Mouse (Mus musculus) subcutaneous adipose tissue, adult 2 months (tissue): Measurements from ENCODE around the gene Ceacam18. TPM values are rescaled to one million over a fixed set of nuclear protein-coding genes. Genes with fewer than 3 reads are reported as not detected.

Experiments
- polyA plus RNA-seq: library from polyadenylated mRNA; depleted of rRNA; stranded (reverse); fragments of >200 nt; gene quantifications from 2 replicates; pipeline ENCODE4 v1.2.3, GENCODE M21; 2012; ENCODE audit warnings: low replicate concordance; rRNA removed

Ceacam18 gene
- not detected in 2 replicates for polyA plus RNA-seq

GRCm38 (mm10) chr7:43634500-43634899 lies at the start of gene Ceacam18:
Ceacam18 (plus strand) TSS chr7:43634707.

DNA sequence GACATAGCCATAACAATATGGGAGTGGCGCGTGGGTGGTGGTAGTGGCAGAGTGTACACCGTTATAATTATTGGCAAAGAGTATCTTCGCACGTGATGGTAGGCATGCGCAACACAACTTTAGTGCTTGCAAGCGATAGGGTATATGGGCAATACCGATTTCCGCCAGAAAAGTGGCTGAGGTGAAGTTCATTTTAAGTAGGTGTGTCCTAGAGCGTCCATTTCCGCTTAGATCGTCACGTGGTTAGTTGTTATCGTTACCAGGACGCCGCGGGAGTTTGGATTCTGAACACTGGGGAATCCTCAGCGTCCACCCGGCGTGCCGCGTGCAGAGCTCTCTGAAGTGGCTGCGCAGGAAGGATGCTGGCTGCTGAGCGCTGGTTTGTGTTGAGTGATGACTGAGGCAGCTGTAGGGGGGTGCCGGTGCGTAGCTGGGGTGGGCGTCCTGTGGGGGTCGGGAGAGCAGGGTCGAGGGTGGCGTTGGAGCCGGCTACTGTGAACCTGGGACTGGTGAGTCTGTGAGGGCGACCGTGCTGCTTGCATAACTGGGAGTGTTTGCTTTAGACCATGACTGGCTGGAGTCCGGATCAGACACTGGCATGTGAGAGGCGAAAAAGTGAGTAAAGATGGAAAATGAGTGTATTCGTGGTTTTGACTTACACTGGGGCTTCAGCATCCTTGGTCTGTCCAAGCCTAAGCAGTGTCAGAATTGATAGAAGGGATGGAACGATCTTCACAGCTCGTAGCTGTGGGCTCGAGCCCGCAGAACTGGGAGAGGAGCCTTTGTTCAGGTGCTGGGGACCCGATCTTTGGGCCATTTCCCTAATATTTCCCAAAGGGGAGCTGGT lies 27.4 kb upstream of the Ceacam18 start, which contains the start of gene Zfp819:
Gene Zfp819 (plus strand): TSS at position 274 of the 847 bp plus-strand sequence.

DNA sequence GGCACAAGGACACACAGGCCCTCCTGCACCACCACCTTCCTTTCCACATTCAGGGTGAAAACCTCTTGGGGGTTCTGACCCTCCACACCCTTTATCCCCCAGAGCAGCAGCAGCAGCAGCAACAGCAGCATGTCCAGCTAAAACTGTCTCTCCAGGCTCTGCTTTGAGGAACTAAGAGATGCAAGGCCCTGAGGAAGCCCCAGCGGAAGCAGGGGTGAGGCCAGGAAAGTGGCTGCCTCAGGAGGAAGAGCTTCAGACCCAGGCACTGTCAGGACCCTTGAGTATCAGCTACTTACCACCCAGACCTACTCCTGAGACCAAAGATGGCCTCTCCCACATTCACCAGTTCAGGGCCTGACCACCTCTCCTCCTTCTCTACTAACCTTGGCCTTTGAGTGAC lies 25.5 kb downstream of the Ceacam18 start, which contains the start of gene Siglece:
Gene Siglece (minus strand): TSS at position 160 of the 400 bp plus-strand sequence.

DNA sequence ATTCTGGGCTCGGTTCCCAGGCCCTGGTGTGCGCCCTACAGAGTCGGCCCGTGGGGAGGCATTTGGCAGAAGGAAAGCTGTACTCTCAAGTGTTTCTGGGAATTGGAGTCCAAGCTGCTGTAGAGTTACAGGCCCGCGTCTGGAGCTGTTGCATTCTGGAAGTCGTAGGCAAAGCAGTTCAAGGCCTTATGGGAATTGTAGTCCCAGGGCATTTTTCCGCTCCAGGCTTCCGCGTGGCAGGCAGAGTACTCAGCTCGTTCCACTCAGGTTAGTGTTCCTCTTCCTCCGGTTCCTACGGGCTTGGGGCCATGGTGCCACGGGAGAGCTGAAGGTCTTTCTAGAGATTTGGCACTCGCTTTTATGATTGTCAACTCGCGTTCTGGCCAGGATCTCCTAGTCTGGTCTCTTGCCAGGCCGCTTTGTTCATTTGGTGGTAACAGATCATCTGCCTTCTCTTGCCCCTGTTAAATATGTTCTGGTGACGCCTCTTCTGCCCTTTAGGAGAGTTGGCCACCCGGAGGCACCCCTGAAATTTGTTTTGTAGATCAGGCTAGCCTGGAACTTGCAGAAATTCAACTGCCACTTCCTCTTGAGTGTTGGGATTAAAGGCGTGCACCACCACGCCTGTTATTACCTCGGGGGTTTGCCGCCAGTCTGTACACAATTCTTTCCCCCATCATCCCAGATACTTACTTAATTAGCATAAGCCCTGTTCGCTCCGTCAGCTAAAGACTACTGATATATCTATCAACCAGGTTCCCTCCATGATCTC lies 37.5 kb downstream of the Ceacam18 start, which contains the start of gene Ctu1:
Gene Ctu1 (plus strand): TSS at position 208 of the 772 bp plus-strand sequence.

DNA sequence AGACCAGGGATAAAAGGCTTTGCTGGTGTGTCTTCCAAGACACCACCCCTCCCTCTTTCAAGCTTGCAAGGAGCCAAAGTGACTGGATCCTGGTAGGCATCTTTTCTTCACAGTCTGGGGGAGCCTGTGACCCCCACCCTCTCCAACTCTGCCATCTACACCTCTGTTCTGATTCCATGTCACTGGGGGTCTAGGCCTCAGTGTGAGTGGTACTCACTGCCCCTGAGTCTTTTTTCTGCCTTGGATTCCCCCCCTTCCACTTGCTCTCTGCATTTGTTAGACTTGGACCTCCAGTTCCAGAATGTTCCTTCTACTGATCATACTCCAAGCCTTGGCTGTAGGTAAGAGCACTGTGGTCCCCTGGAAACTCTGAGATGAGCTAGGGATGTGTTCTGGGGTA lies 55.6 kb downstream of the Ceacam18 start, which contains the start of gene Klk14:
Gene Klk14 (plus strand): TSS at position 301 of the 400 bp plus-strand sequence.

Other genes starting within 250 kb of the Ceacam18 start
- 2.5 and 6.0 TPM in 2 replicates for gene Siglecg, start 226.5 kb upstream of the Ceacam18 start, polyA plus RNA-seq
- gene Lim2, start 207.0 kb upstream of the Ceacam18 start, polyA plus RNA-seq, result not detected in 2 replicates
- 7.3 and 21.1 TPM in 2 replicates for gene Nkg7, start 197.6 kb upstream of the Ceacam18 start, polyA plus RNA-seq
- not detected in 2 replicates for gene Cldnd2, start 193.9 kb upstream of the Ceacam18 start, polyA plus RNA-seq
- 222 and 365 TPM in 2 replicates for gene Etfb, start 190.6 kb upstream of the Ceacam18 start, polyA plus RNA-seq
- 4.5 and 4.8 TPM in 2 replicates for gene Gm45233, start 190.6 kb upstream of the Ceacam18 start, polyA plus RNA-seq
- gene Vsig10l, start 171.6 kb upstream of the Ceacam18 start, polyA plus RNA-seq, result 8.1 and 9.4 TPM in 2 replicates
- 4.6 and 8.8 TPM in 2 replicates for gene Iglon5, start 144.6 kb upstream of the Ceacam18 start, polyA plus RNA-seq
- not detected in 2 replicates for gene 4931406B18Rik, start 128.8 kb upstream of the Ceacam18 start, polyA plus RNA-seq
- 12.5 and 12.7 TPM in 2 replicates for gene Cd33, start 90.3 kb upstream of the Ceacam18 start, polyA plus RNA-seq
- 1.6 and 2.8 TPM in 2 replicates for gene Zfp658, start 72.5 kb upstream of the Ceacam18 start, polyA plus RNA-seq
- gene Zfp719, start 55.1 kb upstream of the Ceacam18 start, polyA plus RNA-seq, result 2.0 and 4.1 TPM in 2 replicates
- 0.24 TPM in 1 of 2 replicates, not detected in the other for gene Zfp819, start 27.5 kb upstream of the Ceacam18 start, polyA plus RNA-seq
- gene Siglece, start 25.5 kb downstream of the Ceacam18 start, polyA plus RNA-seq, result 3.0 and 8.5 TPM in 2 replicates
- gene Ctu1, start 37.3 kb downstream of the Ceacam18 start, polyA plus RNA-seq, result 7.1 and 16.3 TPM in 2 replicates
- 0.11 and 0.13 TPM in 2 replicates for gene Klk14, start 55.7 kb downstream of the Ceacam18 start, polyA plus RNA-seq
- 0.12 and 0.14 TPM in 2 replicates for gene Klk13, start 77.9 kb downstream of the Ceacam18 start, polyA plus RNA-seq
- not detected in 2 replicates for gene Klk12, start 134.2 kb downstream of the Ceacam18 start, polyA plus RNA-seq
- gene Klk11, start 139.9 kb downstream of the Ceacam18 start, polyA plus RNA-seq, result 1.2 TPM in 1 of 2 replicates, not detected in the other
- 1.3 and 6.0 TPM in 2 replicates for gene Klk10, start 146.3 kb downstream of the Ceacam18 start, polyA plus RNA-seq
- not detected in 2 replicates for gene Klk9, start 157.2 kb downstream of the Ceacam18 start, polyA plus RNA-seq
- 4.9 and 6.5 TPM in 2 replicates for gene Klk8, start 162.9 kb downstream of the Ceacam18 start, polyA plus RNA-seq
- gene Klk7, start 176.6 kb downstream of the Ceacam18 start, polyA plus RNA-seq, result 0.09 TPM in 1 of 2 replicates, not detected in the other
- gene Klk6, start 189.8 kb downstream of the Ceacam18 start, polyA plus RNA-seq, result not detected in 2 replicates
- 0.09 TPM in 1 of 2 replicates, not detected in the other for gene Klk5, start 207.3 kb downstream of the Ceacam18 start, polyA plus RNA-seq
- gene Klk4, start 246.5 kb downstream of the Ceacam18 start, polyA plus RNA-seq, result 0.09 TPM in 1 of 2 replicates, not detected in the other